Comparison of ENCODE assay signal across 15 mouse cellular contexts in the genomic region with DNA sequence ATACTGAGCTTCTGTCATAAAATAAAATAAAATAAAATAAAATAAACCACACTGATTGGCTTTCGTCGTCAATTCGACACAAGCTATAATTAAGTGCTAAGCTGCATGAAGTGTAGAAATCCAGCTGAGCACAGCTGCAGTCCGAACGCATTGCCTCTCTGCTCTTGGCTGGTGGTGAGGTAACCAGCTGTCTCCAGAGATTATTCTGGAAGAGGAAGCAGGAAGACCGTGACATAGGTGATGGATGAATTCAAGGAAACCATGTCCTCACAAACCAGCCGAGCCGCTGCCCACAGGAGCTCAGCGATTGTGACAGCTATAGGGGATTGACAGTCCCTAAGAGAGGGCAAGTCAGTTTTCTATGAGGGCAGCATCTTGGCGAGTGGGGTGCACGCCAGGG. TPM values are rescaled to one million over a fixed set of nuclear protein-coding genes. Genes with fewer than 3 reads are reported as not detected.
DNase-seq lines count a peak whose midpoint lies in the region; ATAC-seq lines count a peak whose summit lies in the region.
"Had no signal": no experiment of that assay in that cellular context is flagged by ENCODE, and none has a peak within 500 bp of the region (broad histone marks: within the 10 kb centered on the region; RNA-seq: fewer than 3 reads in every experiment).

No protein-coding gene starts in this region.

- ATAC-seq in forebrain, embryonic 14.5 days: no peak
- ATAC-seq in forebrain, embryonic 12.5 days (ENCODE audit: low FRiP score): no peak
- no peak for ATAC-seq in kidney, embryonic 14.5 days (ENCODE audit: low FRiP score, low TSS enrichment)
- no peak for ATAC-seq in megakaryocyte-erythroid progenitor cell, adult 5-6 weeks (replicated peaks; ENCODE audit: low FRiP score, low TSS enrichment, poor library complexity, severe bottlenecking)
- no peak for ATAC-seq in inflammation-experienced regulatory T-cells, adult 6 months
- ATAC-seq: intestine, postnatal 0 days; midbrain, embryonic 16.5 days had no signal

- intact Hi-C loops in heart, postnatal 14 days (cut with DNase I): no loop called here

- no peaks in the 10 kb centered on the region for H3K36me3 ChIP-seq in forebrain, embryonic 14.5 days (ENCODE audit: control insufficient read depth, insufficient read depth, low read length)
- no peaks in the 10 kb centered on the region for H3K36me3 ChIP-seq in forebrain, embryonic 12.5 days (replicated peaks)
- no peaks in the 10 kb centered on the region for H3K36me3 ChIP-seq in kidney, embryonic 14.5 days (ENCODE audit: control insufficient read depth, insufficient read depth, low read length)
- H3K36me3 ChIP-seq: heart, embryonic 13.5 days; liver, embryonic 15.5 days; neural tube, embryonic 15.5 days had no signal

- DNase-seq in forebrain, embryonic 14.5 days (ENCODE audit: low spot score): peak; percentile 16
- peak; percentile 72 for DNase-seq in kidney, postnatal 10 days
- peak; percentile 42 to 60 for DNase-seq in heart, postnatal 14 days
- DNase-seq in lung, postnatal 36 days: peak; percentile 68
- DNase-seq: adrenal gland, postnatal 25 days; right cerebral cortex, adult 18-20 months had no signal

- no peak overlapping the region for H3K4me3 ChIP-seq in forebrain, embryonic 14.5 days (ENCODE audit: low read depth, low read length)
- H3K4me3 ChIP-seq in forebrain, embryonic 12.5 days (replicated peaks): no peak overlapping the region
- H3K4me3 ChIP-seq in kidney, embryonic 14.5 days (ENCODE audit: low read length): no peak overlapping the region
- H3K4me3 ChIP-seq: heart, embryonic 13.5 days; liver, embryonic 15.5 days; neural tube, embryonic 15.5 days had no signal

- H3K9me3 ChIP-seq in forebrain, embryonic 14.5 days (replicated peaks; ENCODE audit: control insufficient read depth, low read length): no peaks in the 10 kb centered on the region
- no peaks in the 10 kb centered on the region for H3K9me3 ChIP-seq in forebrain, embryonic 12.5 days
- H3K9me3 ChIP-seq in kidney, embryonic 14.5 days (ENCODE audit: control insufficient read depth, low read length): no peaks in the 10 kb centered on the region
- H3K9me3 ChIP-seq: heart, embryonic 13.5 days; liver, embryonic 15.5 days; neural tube, embryonic 15.5 days had no signal

- H3K9ac ChIP-seq in forebrain, embryonic 14.5 days (ENCODE audit: low read length): no peak overlapping the region
- H3K9ac ChIP-seq in forebrain, embryonic 12.5 days: no peak overlapping the region
- H3K9ac ChIP-seq in kidney, embryonic 14.5 days (ENCODE audit: low read depth, low read length): no peak overlapping the region
- H3K9ac ChIP-seq: heart, embryonic 13.5 days; liver, embryonic 15.5 days; neural tube, embryonic 15.5 days had no signal

- no peaks in the 10 kb centered on the region for H3K27me3 ChIP-seq in forebrain, embryonic 14.5 days (replicated peaks; ENCODE audit: control insufficient read depth, insufficient read depth, low read length)
- no peaks in the 10 kb centered on the region for H3K27me3 ChIP-seq in forebrain, embryonic 12.5 days
- no peaks in the 10 kb centered on the region for H3K27me3 ChIP-seq in kidney, embryonic 14.5 days (ENCODE audit: control insufficient read depth, insufficient read depth, low read length)
- H3K27me3 ChIP-seq: heart, embryonic 13.5 days; liver, embryonic 15.5 days; neural tube, embryonic 15.5 days had no signal

- no peak overlapping the region for H3K4me2 ChIP-seq in forebrain, embryonic 14.5 days (ENCODE audit: low read length)
- H3K4me2 ChIP-seq in forebrain, embryonic 12.5 days: no peak overlapping the region
- no peak overlapping the region for H3K4me2 ChIP-seq in kidney, embryonic 14.5 days (replicated peaks; ENCODE audit: low read depth, low read length)
- H3K4me2 ChIP-seq: heart, embryonic 13.5 days; liver, embryonic 15.5 days; neural tube, embryonic 15.5 days had no signal

- 75% methylated on average over 11 of the region's 11 CpGs for WGBS in forebrain, embryonic 14.5 days
- 77% methylated on average over 11 of the region's 11 CpGs for WGBS in forebrain, embryonic 12.5 days
- 65% methylated on average over 11 of the region's 11 CpGs for WGBS in kidney, embryonic 14.5 days

- H3K27ac ChIP-seq in forebrain, embryonic 14.5 days (ENCODE audit: low read depth, low read length): no peak overlapping the region
- no peak overlapping the region for H3K27ac ChIP-seq in forebrain, embryonic 12.5 days
- H3K27ac ChIP-seq in kidney, embryonic 14.5 days (ENCODE audit: low read depth, low read length): no peak overlapping the region
- H3K27ac ChIP-seq: heart, embryonic 13.5 days; liver, embryonic 15.5 days; neural tube, embryonic 15.5 days had no signal

- H3K4me1 ChIP-seq in forebrain, embryonic 14.5 days (ENCODE audit: control insufficient read depth, insufficient read depth, low read length): no peaks in the 10 kb centered on the region
- peaks cover 9% of the 10 kb centered on the region for H3K4me1 ChIP-seq in forebrain, embryonic 12.5 days
- peaks cover 10% of the 10 kb centered on the region for H3K4me1 ChIP-seq in kidney, embryonic 14.5 days (ENCODE audit: control insufficient read depth, insufficient read depth, low read length)
- H3K4me1 ChIP-seq: neural tube, embryonic 15.5 days had no signal

RNA-seq across cellular contexts. Expression of a gene that starts 36.0 kb away (rescaled TPM):
- polyA plus RNA-seq in forebrain, embryonic 14.5 days (2014; fragmentation: Nextera tagmentation; extraction: Ambion mirVana): 14.5 and 24.8 TPM in 2 replicates
- 25.3 and 33.0 TPM in 2 replicates for polyA plus RNA-seq in forebrain, embryonic 12.5 days (2016; fragmentation: Nextera tagmentation; extraction: Ambion mirVana)
- 23.9 and 48.6 TPM in 2 replicates for polyA plus RNA-seq in kidney, embryonic 14.5 days (2014; fragmentation: Nextera tagmentation; extraction: Ambion mirVana)
- 10 to 100 TPM in 1 of 2 experiments, 1 to 10 TPM in 1; 8.1 to 11.2 TPM for total RNA-seq in heart, postnatal 14 days (2021)
- total RNA-seq in megakaryocyte-erythroid progenitor cell, adult 5-6 weeks (2014; fragmentation: Nextera tagmentation): not detected in 2 replicates
- total RNA-seq in megakaryocyte-erythroid progenitor cell, adult 5-6 weeks (2017): not detected in 2 replicates
- polyA plus RNA-seq in inflammation-experienced regulatory T-cells, adult 6 months (2017; shearing (Covaris generic)): 1 to 10 TPM in 2 of 3 experiments, under 1 TPM in 1; 0.24 to 2.4 (median 1.4) TPM

Comparison
In these comparisons a context has a peak if more than half of its experiments do, and no peak if none do; other contexts are left out.
1. DNase-seq: peak in every context shown above with its lines; median percentile 72 in kidney, postnatal 10 days; 68 in lung, postnatal 36 days; 51 in heart, postnatal 14 days; 16 in forebrain, embryonic 14.5 days.